Mouse (Mus musculus): Measurements from ENCODE around the gene Runx1.

DNA sequence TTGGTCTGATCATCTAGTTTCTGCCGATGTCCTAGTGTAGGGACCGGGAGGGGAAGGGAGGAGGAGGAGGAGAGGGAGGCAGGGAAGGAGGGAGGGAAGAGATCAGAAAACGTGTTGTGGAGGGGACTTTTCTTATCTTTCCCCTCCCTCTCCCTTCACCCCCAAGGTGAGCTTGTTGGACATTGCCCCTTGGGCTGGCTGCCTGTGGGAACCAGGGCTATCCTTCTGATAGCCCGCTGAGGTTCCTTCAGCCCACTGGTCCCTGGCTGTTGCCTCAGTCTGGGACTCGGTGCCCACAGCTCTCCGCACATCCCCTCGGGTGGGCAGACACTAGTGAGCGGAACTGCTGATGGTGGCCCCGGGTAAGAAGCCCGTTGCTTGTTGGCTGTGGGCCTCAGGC is 181.6 kb downstream of the Runx1 start:
- TF ChIP-seq CTCF (IDR thresholded peaks at IDR 0.05; ENCODE audit: extremely low read depth, insufficient read depth, low read length), result no peak
- TF ChIP-seq POLR2A (IDR thresholded peaks at IDR 0.05; ENCODE audit: extremely low read depth, insufficient read depth, low read length), result no peak

Measured in cortical plate, adult 2 months (tissue).